Mouse (Mus musculus): ENCODE measurements around the gene Cyp27a1.

Cyp27a1 gene

GRCm38 (mm10) chr1:74773136-74773535 is 59.8 kb downstream of the Cyp27a1 start:
- DNase-seq: peak; percentile 94

- no peak for DNase-seq
Observed at GRCm38 (mm10) chr1:74774062-74774461, 60.7 kb downstream of the Cyp27a1 start.

GRCm38 (mm10) chr1:74775816-74776215 is 62.4 kb downstream of the Cyp27a1 start:
- DNase-seq: peak; percentile 62

- DNase-seq: no peak
Observed at GRCm38 (mm10) chr1:74778934-74779486, 65.6 kb downstream of the Cyp27a1 start.

GRCm38 (mm10) chr1:74782045-74782444 is 68.7 kb downstream of the Cyp27a1 start:
- DNase-seq: no peak

GRCm38 (mm10) chr1:74783554-74783953 is 70.2 kb downstream of the Cyp27a1 start:
- DNase-seq: no peak

- peak; percentile 80 for DNase-seq
Observed at GRCm38 (mm10) chr1:74784041-74784759, 70.8 kb downstream of the Cyp27a1 start.

Measured in retina, postnatal 1 day (tissue).